Mouse (Mus musculus): ENCODE data around the gene Phf19.

DNA sequence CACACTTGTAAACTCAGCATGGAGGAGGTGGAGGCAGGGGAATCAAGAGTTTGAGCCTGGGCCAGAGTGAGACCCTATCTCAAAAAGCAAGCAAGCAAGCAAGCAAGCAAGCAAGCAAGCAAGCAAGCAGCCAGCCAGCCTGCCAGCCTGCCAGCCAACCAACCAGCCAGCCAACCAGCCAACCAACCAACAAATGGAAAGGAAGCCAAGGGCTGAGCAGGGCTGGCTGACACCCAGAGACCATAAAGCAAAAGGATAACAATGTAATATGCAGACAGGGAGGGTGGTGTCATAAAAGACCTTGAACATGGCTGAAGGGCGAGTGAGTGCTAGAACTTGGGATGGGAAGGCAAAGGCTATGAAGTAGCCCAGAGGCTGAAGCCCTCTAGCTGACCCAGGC lies 13.4 kb downstream of the Phf19 start:
- TF ChIP-seq POLR2A (IDR thresholded peaks at IDR 0.05; ENCODE audit: borderline replicate concordance, insufficient read depth, low read length): no peak
- TF ChIP-seq CTCF (IDR thresholded peaks at IDR 0.05; ENCODE audit: borderline replicate concordance, insufficient read depth, low read depth, low read length): no peak

Measured in cerebellum, adult 2 months (tissue).